Mouse (Mus musculus): Measurements from ENCODE around the gene Pfn1.

- TF ChIP-seq CTCF (IDR thresholded peaks at IDR 0.05; ENCODE audit: borderline replicate concordance, extremely low read depth, insufficient read depth, insufficient read length) (no peak), POLR2A (IDR thresholded peaks at IDR 0.05; ENCODE audit: borderline replicate concordance, extremely low read depth, insufficient read depth, insufficient read length, poor library complexity, severe bottlenecking) (no peak)
These were observed 39.1 kb upstream of the Pfn1 start for GRCm38 (mm10) chr11:70693504-70693903.

Data from brain, embryonic 14.5 days (tissue).